Mouse (Mus musculus): ENCODE measurements around the gene Bbox1.

DNA sequence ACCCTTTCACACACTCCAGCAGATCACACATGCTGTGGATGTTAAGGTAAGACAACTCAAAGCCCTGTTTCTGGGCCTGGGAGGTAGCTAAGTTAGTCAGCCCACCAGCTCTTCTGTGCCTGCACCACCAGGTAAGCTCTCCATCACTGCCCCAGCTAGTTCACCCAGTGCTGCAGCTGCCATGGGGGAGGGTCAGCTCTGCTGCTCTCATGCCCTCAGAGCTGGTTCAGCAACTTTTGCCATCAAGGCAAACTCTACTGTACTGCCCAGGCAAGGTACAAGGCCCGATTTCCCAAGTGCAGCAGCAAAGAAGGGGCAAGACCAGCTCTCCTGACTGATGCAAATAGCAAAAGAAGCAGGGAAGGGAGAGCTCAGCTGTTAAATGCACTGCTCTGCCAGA lies 93.9 kb downstream of the Bbox1 start:
- no peak for TF ChIP-seq CTCF (IDR thresholded peaks at IDR 0.05; ENCODE audit: low read depth)
- no peak for TF ChIP-seq EP300 (IDR thresholded peaks at IDR 0.05; ENCODE audit: low read depth)
